Mouse (Mus musculus): Measurements from ENCODE around the gene Klre1. TPM values are rescaled to one million over a fixed set of nuclear protein-coding genes. Genes with fewer than 3 reads are reported as not detected.
"Not testable (repeated sequence)": the region's sequence is repeated elsewhere in the genome, so short reads cannot be mapped to it uniquely, and the experiment has no call there.

Gene Klre1
- polyA plus RNA-seq, 1 experiment from 2014 or later, result not detected

DNA sequence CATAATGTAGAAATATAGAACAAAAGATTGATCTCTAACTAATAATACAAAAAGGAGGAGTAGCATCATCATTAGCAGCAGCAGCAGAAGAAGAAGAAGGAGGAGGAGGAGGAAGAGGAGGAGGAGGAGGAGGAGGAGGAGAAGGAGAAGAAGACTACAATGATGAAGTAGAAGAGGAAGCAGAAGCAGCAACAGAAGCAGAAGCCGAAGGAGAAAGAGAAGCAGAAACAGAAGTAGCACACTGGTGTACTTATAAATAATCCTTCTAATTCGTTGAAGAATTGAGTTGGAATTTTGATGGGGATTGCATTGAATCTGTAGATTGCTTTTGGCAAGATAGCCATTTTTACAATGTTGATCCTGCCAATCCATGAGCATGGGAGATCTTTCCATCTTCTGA, 53.3 kb downstream of the Klre1 start:
- not testable (repeated sequence) for H3K9ac ChIP-seq (ENCODE audit: low read length); H3K4me3 ChIP-seq (ENCODE audit: low read depth, low read length); DNase-seq (ENCODE audit: low spot score); H3K4me2 ChIP-seq (ENCODE audit: low read length); H3K27me3 ChIP-seq (replicated peaks; ENCODE audit: control insufficient read depth, insufficient read depth, low read length); ATAC-seq; H3K4me1 ChIP-seq (ENCODE audit: control insufficient read depth, insufficient read depth, low read length); H3K36me3 ChIP-seq (ENCODE audit: control insufficient read depth, insufficient read depth, low read length); H3K27ac ChIP-seq (ENCODE audit: low read depth, low read length); H3K9me3 ChIP-seq (replicated peaks; ENCODE audit: control insufficient read depth, low read length)
- 87% methylated on average over 2 of the region's 2 CpGs for WGBS

Other genes with a start within 250 kb of the Klre1 start
- not detected in 2 replicates for gene 4922502D21Rik, start 246.1 kb upstream of the Klre1 start, polyA plus RNA-seq (2014; fragmentation: Nextera tagmentation; extraction: Ambion mirVana)
- gene Clec12a, start 235.2 kb upstream of the Klre1 start, polyA plus RNA-seq (2014; fragmentation: Nextera tagmentation; extraction: Ambion mirVana), result 0.18 and 0.27 TPM in 2 replicates
- not detected in 2 replicates for gene Clec12b, start 192.0 kb upstream of the Klre1 start, polyA plus RNA-seq (2014; fragmentation: Nextera tagmentation; extraction: Ambion mirVana)
- 1.6 and 2.0 TPM in 2 replicates for gene Clec1b, start 180.6 kb upstream of the Klre1 start, polyA plus RNA-seq (2014; fragmentation: Nextera tagmentation; extraction: Ambion mirVana)
- 0.10 and 0.19 TPM in 2 replicates for gene Clec9a, start 169.0 kb upstream of the Klre1 start, polyA plus RNA-seq (2014; fragmentation: Nextera tagmentation; extraction: Ambion mirVana)
- gene Clec1a, start 125.9 kb upstream of the Klre1 start, polyA plus RNA-seq (2014; fragmentation: Nextera tagmentation; extraction: Ambion mirVana), result 1.3 and 1.5 TPM in 2 replicates
- gene Olr1, start 70.7 kb upstream of the Klre1 start, polyA plus RNA-seq (2014; fragmentation: Nextera tagmentation; extraction: Ambion mirVana), result not detected in 2 replicates
- gene Tmem52b, start 65.3 kb upstream of the Klre1 start, polyA plus RNA-seq (2014; fragmentation: Nextera tagmentation; extraction: Ambion mirVana), result not detected in 2 replicates
- 66.3 and 87.9 TPM in 2 replicates for gene Gabarapl1, start 44.7 kb upstream of the Klre1 start, polyA plus RNA-seq (2014; fragmentation: Nextera tagmentation; extraction: Ambion mirVana)
- gene Klrd1, start 13.9 kb downstream of the Klre1 start, polyA plus RNA-seq (2014; fragmentation: Nextera tagmentation; extraction: Ambion mirVana), result not detected in 2 replicates
- gene Klrk1, start 46.0 kb downstream of the Klre1 start, polyA plus RNA-seq (2014; fragmentation: Nextera tagmentation; extraction: Ambion mirVana), result 0.06 TPM in 1 of 2 replicates, not detected in the other
- not detected in 2 replicates for gene Klrc3, start 65.4 kb downstream of the Klre1 start, polyA plus RNA-seq (2014; fragmentation: Nextera tagmentation; extraction: Ambion mirVana)
- gene Klrc2, start 82.8 kb downstream of the Klre1 start, polyA plus RNA-seq (2014; fragmentation: Nextera tagmentation; extraction: Ambion mirVana), result not detected in 2 replicates
- not detected in 2 replicates for gene Klrc1, start 101.1 kb downstream of the Klre1 start, polyA plus RNA-seq (2014; fragmentation: Nextera tagmentation; extraction: Ambion mirVana)
- gene Klri1, start 139.2 kb downstream of the Klre1 start, polyA plus RNA-seq (2014; fragmentation: Nextera tagmentation; extraction: Ambion mirVana), result not detected in 2 replicates
- gene Klri2, start 162.6 kb downstream of the Klre1 start, polyA plus RNA-seq (2014; fragmentation: Nextera tagmentation; extraction: Ambion mirVana), result not detected in 2 replicates
- not detected in 2 replicates for gene Gm156, start 206.4 kb downstream of the Klre1 start, polyA plus RNA-seq (2014; fragmentation: Nextera tagmentation; extraction: Ambion mirVana)

Data from forebrain, embryonic 14.5 days (tissue).